Mouse (Mus musculus): ENCODE results near the gene Zfp523.

DNA sequence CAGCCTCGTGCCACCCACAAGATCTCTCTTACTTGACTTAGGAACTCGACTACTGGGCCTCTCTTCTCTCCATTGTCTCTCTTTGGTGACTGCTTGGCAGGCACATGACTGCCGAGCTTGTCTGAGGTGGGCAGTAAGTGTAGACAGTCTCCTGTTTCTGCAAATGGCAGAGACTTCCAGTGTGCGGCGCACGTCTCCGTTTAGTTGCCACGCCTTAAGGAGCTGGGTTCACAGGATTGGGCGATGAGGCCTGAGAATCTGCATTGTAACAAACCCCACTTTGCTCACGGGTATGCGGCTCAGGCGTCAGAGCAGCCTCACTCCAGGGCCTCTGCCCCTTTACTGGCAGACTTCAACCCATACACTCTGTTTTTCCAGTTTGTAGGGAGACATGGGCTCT, 26.5 kb upstream of the Zfp523 start:
- no peak for TF ChIP-seq POLR2A (IDR thresholded peaks at IDR 0.05; ENCODE audit: control insufficient read depth in 1 of 2, insufficient read depth in 1 of 2, low read depth in 1 of 2, low read length in 2 of 2, poor library complexity in 1 of 2)
- no peak for TF ChIP-seq CTCF (IDR thresholded peaks at IDR 0.05 in 2 of 3, conservative IDR thresholded peaks at IDR 0.05 in 1 of 3; ENCODE audit: control insufficient read depth in 1 of 3, insufficient read depth in 1 of 3, low read depth in 2 of 3, low read length in 3 of 3, poor library complexity in 1 of 3, severe bottlenecking in 1 of 3)
- TF ChIP-seq RCOR1 (IDR thresholded peaks at IDR 0.05; ENCODE audit: low read depth, low read length): no peak
- no peak for TF ChIP-seq UBTF (IDR thresholded peaks at IDR 0.05; ENCODE audit: borderline replicate concordance, insufficient read depth, low read depth, low read length)
- no peak for TF ChIP-seq TAL1 (IDR thresholded peaks at IDR 0.05; ENCODE audit: low read length)
- no peak for TF ChIP-seq ETS1 (IDR thresholded peaks at IDR 0.05; ENCODE audit: low read depth, low read length)
- TF ChIP-seq USF1 (IDR thresholded peaks at IDR 0.05; ENCODE audit: low read depth, low read length): no peak
- no peak for TF ChIP-seq SIN3A (IDR thresholded peaks at IDR 0.05; ENCODE audit: low read length)
- TF ChIP-seq NELFE (IDR thresholded peaks at IDR 0.05; ENCODE audit: low read depth, low read length): no peak
- no peak for TF ChIP-seq POLR2AphosphoS5 (IDR thresholded peaks at IDR 0.05; ENCODE audit: borderline replicate concordance, low read depth, low read length)
- no peak for TF ChIP-seq TCF12 (IDR thresholded peaks at IDR 0.05; ENCODE audit: low read depth, low read length)
- no peak for TF ChIP-seq MAFK (IDR thresholded peaks at IDR 0.05; ENCODE audit: borderline replicate concordance, low read depth, low read length)
- TF ChIP-seq KAT2A (conservative IDR thresholded peaks at IDR 0.05; ENCODE audit: low read depth, low read length): no peak
